Mouse (Mus musculus): Measurements from ENCODE around the gene Igsf9. TPM values are rescaled to one million over a fixed set of nuclear protein-coding genes. Genes with fewer than 3 reads are reported as not detected.

The Igsf9 gene
- polyA plus RNA-seq, 1 experiment = 4.1 TPM

DNA sequence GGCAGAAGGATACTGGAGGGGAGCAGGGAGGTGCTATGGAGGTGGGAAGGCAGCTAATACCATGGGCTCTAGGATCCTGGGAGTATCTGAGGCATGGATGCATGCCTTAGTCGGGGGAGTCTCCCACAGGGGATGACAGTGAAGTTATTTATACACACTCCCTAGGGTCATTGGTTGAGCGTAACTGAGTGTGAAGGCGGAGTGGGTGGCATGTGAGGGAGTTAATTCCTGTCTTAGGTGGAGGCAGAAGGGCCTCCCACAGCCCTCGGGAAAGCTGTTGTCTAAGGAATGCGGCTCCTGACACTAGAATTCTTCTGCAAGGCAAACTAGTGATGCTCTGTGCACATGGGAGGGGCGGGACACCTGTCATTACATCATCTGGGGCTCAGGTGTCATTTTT is 44.8 kb upstream of the Igsf9 start:
- Histone ChIP-seq H3K27me3 (ENCODE audit: control insufficient read depth, insufficient read depth, insufficient read length) (no peaks in the 10 kb centered on the region), H3K4me3 (ENCODE audit: insufficient read depth, poor library complexity, severe bottlenecking) (no peak overlapping the region), H3ac (ENCODE audit: control insufficient read depth, insufficient read length, low read depth) (no peak overlapping the region), H3K79me2 (ENCODE audit: control insufficient read depth, insufficient read depth) (no peaks in the 10 kb centered on the region), H3K36me3 (ENCODE audit: control insufficient read depth, insufficient read depth) (no peaks in the 10 kb centered on the region), H3K79me3 (ENCODE audit: low read depth) (no peaks in the 10 kb centered on the region)
- no peak for TF ChIP-seq MAX (IDR thresholded peaks at IDR 0.05)
- TF ChIP-seq MYOD1 (IDR thresholded peaks at IDR 0.05; ENCODE audit: control insufficient read depth, insufficient read length, low read depth) = no peak
- TF ChIP-seq MYOG (IDR thresholded peaks at IDR 0.05; ENCODE audit: control insufficient read depth, extremely low read depth, insufficient read length) = no peak
- no peak for TF ChIP-seq FOSL1 (IDR thresholded peaks at IDR 0.05; ENCODE audit: insufficient read depth, low read length, poor library complexity, severe bottlenecking)
- TF ChIP-seq CEBPB (IDR thresholded peaks at IDR 0.05; ENCODE audit: low read depth) = no peak
- TF ChIP-seq CTCF (IDR thresholded peaks at IDR 0.05; ENCODE audit: control insufficient read depth, insufficient read depth, insufficient read length) = no peak
- no peak for TF ChIP-seq USF1 (IDR thresholded peaks at IDR 0.05; ENCODE audit: low read depth)

DNA sequence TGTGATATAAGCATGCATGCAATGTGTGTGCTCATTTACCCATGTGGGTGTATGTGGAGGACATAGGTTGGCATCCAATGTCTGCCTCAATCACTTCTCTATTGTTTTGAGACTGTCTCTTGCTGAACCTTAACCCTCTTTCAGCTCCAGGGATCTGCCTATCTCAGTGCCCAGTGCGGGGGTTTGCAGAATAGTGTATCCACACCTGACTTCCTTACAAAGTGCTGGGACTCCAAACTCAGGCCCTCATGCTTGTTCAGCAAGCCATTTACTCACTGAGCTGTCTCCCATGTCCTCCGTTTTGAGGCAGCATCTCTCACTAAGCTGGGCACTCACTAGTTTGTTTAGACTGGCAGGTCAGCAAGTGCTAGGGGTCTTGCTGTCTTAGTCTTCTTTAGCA is 43.0 kb upstream of the Igsf9 start:
- Histone ChIP-seq H3K36me3 (ENCODE audit: control insufficient read depth, insufficient read depth) (no peaks in the 10 kb centered on the region), H3K27me3 (ENCODE audit: control insufficient read depth, insufficient read depth, insufficient read length) (no peaks in the 10 kb centered on the region), H3K4me3 (ENCODE audit: insufficient read depth, poor library complexity, severe bottlenecking) (no peak overlapping the region), H3K79me2 (ENCODE audit: control insufficient read depth, insufficient read depth) (no peaks in the 10 kb centered on the region), H3K79me3 (ENCODE audit: low read depth) (no peaks in the 10 kb centered on the region), H3ac (ENCODE audit: control insufficient read depth, insufficient read length, low read depth) (no peak overlapping the region)
- TF ChIP-seq USF1 (IDR thresholded peaks at IDR 0.05; ENCODE audit: low read depth) = no peak
- TF ChIP-seq MAX (IDR thresholded peaks at IDR 0.05) = no peak

DNA sequence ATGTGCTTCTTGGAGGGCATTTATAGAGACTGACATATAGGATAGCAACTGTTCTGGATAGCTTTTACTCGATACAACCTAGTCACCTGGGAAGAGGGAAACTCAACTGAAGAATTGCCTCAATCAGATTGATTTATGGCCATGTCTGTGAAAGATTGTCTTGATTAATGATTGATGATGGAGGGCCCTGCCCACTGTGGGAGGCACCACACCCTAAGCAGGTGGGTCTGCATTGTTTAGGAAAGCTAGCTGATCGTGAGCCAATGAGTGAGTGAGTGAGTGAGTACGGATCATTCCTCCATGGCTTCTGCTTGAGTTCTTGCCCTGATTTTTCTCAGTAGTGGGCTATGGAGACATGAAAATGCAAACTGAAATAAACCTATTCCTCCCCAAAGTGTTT is 41.1 kb upstream of the Igsf9 start:
- TF ChIP-seq FOSL1 (IDR thresholded peaks at IDR 0.05; ENCODE audit: insufficient read depth, low read length, poor library complexity, severe bottlenecking) = no peak
- TF ChIP-seq MYOG (IDR thresholded peaks at IDR 0.05; ENCODE audit: control insufficient read depth, extremely low read depth, insufficient read length) = no peak
- TF ChIP-seq USF1 (IDR thresholded peaks at IDR 0.05; ENCODE audit: low read depth) = no peak
- no peak for TF ChIP-seq MAX (IDR thresholded peaks at IDR 0.05)
- no peaks in the 10 kb centered on the region for H3K36me3 ChIP-seq (ENCODE audit: control insufficient read depth, insufficient read depth)
- no peak overlapping the region for H3ac ChIP-seq (ENCODE audit: control insufficient read depth, insufficient read length, low read depth)
- H3K79me2 ChIP-seq (ENCODE audit: control insufficient read depth, insufficient read depth) = no peaks in the 10 kb centered on the region
- H3K27me3 ChIP-seq (ENCODE audit: control insufficient read depth, insufficient read depth, insufficient read length) = no peaks in the 10 kb centered on the region
- H3K79me3 ChIP-seq (ENCODE audit: low read depth) = no peaks in the 10 kb centered on the region
- H3K4me3 ChIP-seq (ENCODE audit: insufficient read depth, poor library complexity, severe bottlenecking) = no peak overlapping the region

DNA sequence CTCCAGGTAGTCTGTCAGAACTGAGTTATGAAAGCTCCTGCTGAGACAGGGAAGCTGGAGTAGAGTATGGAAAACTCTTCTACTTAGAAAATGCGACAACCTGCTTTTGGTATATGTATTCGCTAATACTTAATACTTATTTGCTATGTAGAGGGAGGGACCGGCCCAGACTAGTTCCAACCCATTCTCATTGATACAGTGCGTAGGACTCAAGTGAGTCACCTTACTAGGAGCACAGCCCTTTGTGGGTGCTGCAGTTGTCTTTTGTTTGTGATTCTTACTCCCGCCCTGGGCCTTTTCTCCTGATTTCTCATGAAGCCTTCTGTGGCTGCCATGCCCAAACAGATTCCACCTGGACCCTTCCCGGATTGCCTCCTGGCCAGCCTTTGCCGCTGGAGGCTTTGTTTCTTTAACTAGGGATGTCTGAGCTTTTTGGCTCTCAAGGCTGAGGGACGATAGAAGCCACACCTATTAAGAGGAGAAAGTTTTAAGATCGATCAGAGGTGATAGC is 39.6 kb upstream of the Igsf9 start:
- TF ChIP-seq MYOG (IDR thresholded peaks at IDR 0.05; ENCODE audit: control insufficient read depth, extremely low read depth, insufficient read length) = no peak
- no peak for TF ChIP-seq MYOD1 (IDR thresholded peaks at IDR 0.05; ENCODE audit: control insufficient read depth, insufficient read length, low read depth)
- no peak for TF ChIP-seq USF1 (IDR thresholded peaks at IDR 0.05; ENCODE audit: low read depth)
- TF ChIP-seq CEBPB (IDR thresholded peaks at IDR 0.05; ENCODE audit: low read depth) = no peak
- no peak for TF ChIP-seq CTCF (IDR thresholded peaks at IDR 0.05; ENCODE audit: control insufficient read depth, insufficient read depth, insufficient read length)
- TF ChIP-seq MAX (IDR thresholded peaks at IDR 0.05) = no peak
- no peak for TF ChIP-seq FOSL1 (IDR thresholded peaks at IDR 0.05; ENCODE audit: insufficient read depth, low read length, poor library complexity, severe bottlenecking)
- no peak overlapping the region for H3ac ChIP-seq (ENCODE audit: control insufficient read depth, insufficient read length, low read depth)
- H3K4me3 ChIP-seq (ENCODE audit: insufficient read depth, poor library complexity, severe bottlenecking) = no peak overlapping the region
- H3K36me3 ChIP-seq (ENCODE audit: control insufficient read depth, insufficient read depth) = no peaks in the 10 kb centered on the region
- no peaks in the 10 kb centered on the region for H3K79me3 ChIP-seq (ENCODE audit: low read depth)
- no peaks in the 10 kb centered on the region for H3K79me2 ChIP-seq (ENCODE audit: control insufficient read depth, insufficient read depth)
- H3K27me3 ChIP-seq (ENCODE audit: control insufficient read depth, insufficient read depth, insufficient read length) = no peaks in the 10 kb centered on the region

DNA sequence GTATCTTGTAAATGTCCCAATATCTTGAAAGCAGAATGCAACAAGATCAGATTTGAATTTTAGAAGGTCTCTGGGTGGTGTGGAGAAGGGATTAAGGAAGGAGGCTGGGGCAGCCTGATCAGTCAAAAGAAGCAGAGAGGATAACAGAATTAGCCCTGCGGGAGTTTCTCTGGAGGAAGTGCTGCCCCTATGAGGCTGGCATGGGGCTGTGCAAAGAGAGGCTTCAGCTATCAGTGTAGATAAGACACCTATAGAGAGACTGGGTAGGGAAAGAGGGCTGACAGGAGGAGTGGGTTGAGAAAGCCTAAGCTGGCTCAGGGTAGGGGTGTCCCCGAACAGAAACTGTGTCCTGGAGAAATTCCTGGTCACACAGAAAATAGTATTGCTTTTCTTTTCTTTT is 31.4 kb upstream of the Igsf9 start:
- Histone ChIP-seq H3K36me3 (ENCODE audit: control insufficient read depth, insufficient read depth) (no peaks in the 10 kb centered on the region), H3K4me3 (ENCODE audit: insufficient read depth, poor library complexity, severe bottlenecking) (no peak overlapping the region), H3K79me2 (ENCODE audit: control insufficient read depth, insufficient read depth) (no peaks in the 10 kb centered on the region), H3ac (ENCODE audit: control insufficient read depth, insufficient read length, low read depth) (no peak overlapping the region), H3K27me3 (ENCODE audit: control insufficient read depth, insufficient read depth, insufficient read length) (no peaks in the 10 kb centered on the region), H3K79me3 (ENCODE audit: low read depth) (no peaks in the 10 kb centered on the region)
- TF ChIP-seq MYOD1 (IDR thresholded peaks at IDR 0.05; ENCODE audit: control insufficient read depth, insufficient read length, low read depth) (no peak), MYOG (IDR thresholded peaks at IDR 0.05; ENCODE audit: control insufficient read depth, extremely low read depth, insufficient read length) (no peak), CEBPB (IDR thresholded peaks at IDR 0.05; ENCODE audit: low read depth) (no peak), FOSL1 (IDR thresholded peaks at IDR 0.05; ENCODE audit: insufficient read depth, low read length, poor library complexity, severe bottlenecking) (no peak), USF1 (IDR thresholded peaks at IDR 0.05; ENCODE audit: low read depth) (no peak), MAX (IDR thresholded peaks at IDR 0.05) (no peak), CTCF (IDR thresholded peaks at IDR 0.05; ENCODE audit: control insufficient read depth, insufficient read depth, insufficient read length) (no peak)

DNA sequence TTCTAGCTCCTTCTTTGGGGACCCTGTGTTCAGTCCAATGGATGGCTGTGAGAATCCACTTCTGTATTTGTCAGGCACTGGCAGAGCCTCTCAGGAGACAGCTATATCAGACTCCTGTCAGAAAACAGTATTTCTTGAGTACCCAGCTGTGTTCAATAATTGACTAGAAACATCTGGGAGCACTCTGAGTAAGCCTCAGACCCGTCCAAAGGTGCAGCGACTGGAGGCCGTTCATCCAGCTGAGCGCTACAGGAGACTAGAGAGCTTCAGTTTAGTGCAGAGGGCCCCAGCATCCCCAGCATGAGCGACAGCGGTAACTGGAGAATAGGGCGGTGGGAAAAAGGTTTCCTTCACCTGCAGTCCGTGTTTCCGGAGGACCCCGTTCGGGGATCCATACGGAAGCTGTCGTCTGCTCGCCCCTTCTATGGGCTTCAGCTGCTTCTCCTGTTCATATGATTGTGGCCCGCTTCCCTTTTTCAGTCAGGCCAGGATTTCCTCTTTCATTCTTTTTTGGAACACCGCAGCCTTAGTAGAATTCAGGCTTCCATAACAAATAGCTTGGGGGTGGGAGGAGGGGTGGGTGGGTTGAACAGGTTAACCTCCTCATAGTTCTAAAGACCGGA is 30.6 kb upstream of the Igsf9 start:
- no peaks in the 10 kb centered on the region for H3K27me3 ChIP-seq (ENCODE audit: control insufficient read depth, insufficient read depth, insufficient read length)
- TF ChIP-seq CEBPB (IDR thresholded peaks at IDR 0.05; ENCODE audit: low read depth) = no peak
- no peak for TF ChIP-seq USF1 (IDR thresholded peaks at IDR 0.05; ENCODE audit: low read depth)
- TF ChIP-seq CTCF (IDR thresholded peaks at IDR 0.05; ENCODE audit: control insufficient read depth, insufficient read depth, insufficient read length) = no peak
- TF ChIP-seq MYOD1 (IDR thresholded peaks at IDR 0.05; ENCODE audit: control insufficient read depth, insufficient read length, low read depth) = no peak
- TF ChIP-seq MAX (IDR thresholded peaks at IDR 0.05) = no peak
- no peak for TF ChIP-seq MYOG (IDR thresholded peaks at IDR 0.05; ENCODE audit: control insufficient read depth, extremely low read depth, insufficient read length)
- TF ChIP-seq FOSL1 (IDR thresholded peaks at IDR 0.05; ENCODE audit: insufficient read depth, low read length, poor library complexity, severe bottlenecking) = no peak
- H3K36me3 ChIP-seq (ENCODE audit: control insufficient read depth, insufficient read depth) = no peaks in the 10 kb centered on the region
- no peaks in the 10 kb centered on the region for H3K79me3 ChIP-seq (ENCODE audit: low read depth)
- H3K4me3 ChIP-seq (ENCODE audit: insufficient read depth, poor library complexity, severe bottlenecking) = no peak overlapping the region
- no peaks in the 10 kb centered on the region for H3K79me2 ChIP-seq (ENCODE audit: control insufficient read depth, insufficient read depth)
- H3ac ChIP-seq (ENCODE audit: control insufficient read depth, insufficient read length, low read depth) = no peak overlapping the region

Measured in C2C12 (cell line).